Mouse (Mus musculus): ENCODE results near the gene Rnase4. TPM values are rescaled to one million over a fixed set of nuclear protein-coding genes. Genes with fewer than 3 reads are reported as not detected.
A peak's percentile ranks its signal among the peaks of the same experiment; 100 is the strongest.
"Not testable (repeated sequence)": the region's sequence is repeated elsewhere in the genome, so short reads cannot be mapped to it uniquely, and the experiment has no call there.

The Rnase4 gene
- polyA plus RNA-seq, 1 experiment from 2014 or later: 166 TPM

GRCm38 (mm10) chr14:51094096-51094875 is 3.4 kb downstream of the Rnase4 start:
- 77% methylated on average over 5 of the region's 5 CpGs for WGBS
- H3K27ac ChIP-seq (ENCODE audit: low read length): peak overlapping the region; percentile 38

GRCm38 (mm10) chr14:51094921-51095320 is 4.0 kb downstream of the Rnase4 start:
- no peaks in the 10 kb centered on the region for H3K27me3 ChIP-seq (ENCODE audit: control insufficient read depth, insufficient read depth, low read length)
- 70% methylated on average over 9 of the region's 9 CpGs for WGBS
- no peaks in the 10 kb centered on the region for H3K36me3 ChIP-seq (ENCODE audit: control insufficient read depth, insufficient read depth, low read length)
- ATAC-seq (ENCODE audit: insufficient read depth, low FRiP score): no peak
- H3K9me3 ChIP-seq (replicated peaks; ENCODE audit: control insufficient read depth, low read length): no peaks in the 10 kb centered on the region
- no peak overlapping the region for H3K27ac ChIP-seq (ENCODE audit: low read length)
- H3K4me3 ChIP-seq (replicated peaks; ENCODE audit: low read length): no peak overlapping the region
- H3K4me2 ChIP-seq (ENCODE audit: low read depth, low read length): no peak overlapping the region
- no peak overlapping the region for H3K9ac ChIP-seq (ENCODE audit: low read length)
- peaks cover 19% of the 10 kb centered on the region for H3K4me1 ChIP-seq (ENCODE audit: control insufficient read depth, insufficient read depth, low read length)

More at GRCm38 (mm10) chr14:51094096-51094875, 3.4 kb downstream of the Rnase4 start:
- Histone ChIP-seq H3K4me3 (replicated peaks; ENCODE audit: low read length) (no peak overlapping the region), H3K4me1 (ENCODE audit: control insufficient read depth, insufficient read depth, low read length) (peaks cover 19% of the 10 kb centered on the region), H3K36me3 (ENCODE audit: control insufficient read depth, insufficient read depth, low read length) (no peaks in the 10 kb centered on the region), H3K9me3 (replicated peaks; ENCODE audit: control insufficient read depth, low read length) (no peaks in the 10 kb centered on the region), H3K4me2 (ENCODE audit: low read depth, low read length) (no peak overlapping the region), H3K9ac (ENCODE audit: low read length) (no peak overlapping the region), H3K27me3 (ENCODE audit: control insufficient read depth, insufficient read depth, low read length) (no peaks in the 10 kb centered on the region)
- ATAC-seq (ENCODE audit: insufficient read depth, low FRiP score): no peak

GRCm38 (mm10) chr14:51095736-51096524 is 5.1 kb downstream of the Rnase4 start:
- 27% methylated on average over 9 of the region's 9 CpGs for WGBS
- peak; percentile 88 for ATAC-seq (ENCODE audit: insufficient read depth, low FRiP score)
- peak overlapping the region; percentile 27; the same call in 1 of the 2 replicates for H3K4me2 ChIP-seq (ENCODE audit: low read depth, low read length)

GRCm38 (mm10) chr14:51098300-51098699 is 7.4 kb downstream of the Rnase4 start:
- H3K4me2 ChIP-seq (ENCODE audit: low read depth, low read length); H3K27me3 ChIP-seq (ENCODE audit: control insufficient read depth, insufficient read depth, low read length); H3K27ac ChIP-seq (ENCODE audit: low read length); H3K4me3 ChIP-seq (replicated peaks; ENCODE audit: low read length); H3K9ac ChIP-seq (ENCODE audit: low read length); H3K36me3 ChIP-seq (ENCODE audit: control insufficient read depth, insufficient read depth, low read length); H3K9me3 ChIP-seq (replicated peaks; ENCODE audit: control insufficient read depth, low read length): not testable (repeated sequence)
- 34% methylated on average over 1 of the region's 1 CpGs for WGBS
- H3K4me1 ChIP-seq (ENCODE audit: control insufficient read depth, insufficient read depth, low read length): peaks cover 10% of the 10 kb centered on the region
- peak; percentile 22; the same call in 1 of the 2 replicates for ATAC-seq (ENCODE audit: insufficient read depth, low FRiP score)

More at GRCm38 (mm10) chr14:51095736-51096524, 5.1 kb downstream of the Rnase4 start:
- Histone ChIP-seq H3K4me3 (replicated peaks; ENCODE audit: low read length) (peak overlapping the region; percentile 11; the same call in 1 of the 2 replicates), H3K4me1 (ENCODE audit: control insufficient read depth, insufficient read depth, low read length) (peaks cover 19% of the 10 kb centered on the region), H3K36me3 (ENCODE audit: control insufficient read depth, insufficient read depth, low read length) (no peaks in the 10 kb centered on the region), H3K9me3 (replicated peaks; ENCODE audit: control insufficient read depth, low read length) (no peaks in the 10 kb centered on the region), H3K9ac (ENCODE audit: low read length) (0 out of 2 replicates have a peak overlapping the region, but pooled peaks have one; percentile 21), H3K27ac (ENCODE audit: low read length) (peak overlapping the region; percentile 64), H3K27me3 (ENCODE audit: control insufficient read depth, insufficient read depth, low read length) (no peaks in the 10 kb centered on the region)

GRCm38 (mm10) chr14:51098921-51099320 is 8.0 kb downstream of the Rnase4 start:
- H3K9me3 ChIP-seq (replicated peaks; ENCODE audit: control insufficient read depth, low read length): no peaks in the 10 kb centered on the region
- H3K9ac ChIP-seq (ENCODE audit: low read length): no peak overlapping the region
- H3K27ac ChIP-seq (ENCODE audit: low read length): no peak overlapping the region
- no peak for ATAC-seq (ENCODE audit: insufficient read depth, low FRiP score)
- H3K4me1 ChIP-seq (ENCODE audit: control insufficient read depth, insufficient read depth, low read length): peaks cover 6% of the 10 kb centered on the region
- 92% methylated on average over 11 of the region's 11 CpGs for WGBS
- no peak overlapping the region for H3K4me2 ChIP-seq (ENCODE audit: low read depth, low read length)
- H3K36me3 ChIP-seq (ENCODE audit: control insufficient read depth, insufficient read depth, low read length): no peaks in the 10 kb centered on the region
- no peak overlapping the region for H3K4me3 ChIP-seq (replicated peaks; ENCODE audit: low read length)
- H3K27me3 ChIP-seq (ENCODE audit: control insufficient read depth, insufficient read depth, low read length): no peaks in the 10 kb centered on the region

- H3K36me3 ChIP-seq (ENCODE audit: control insufficient read depth, insufficient read depth, low read length): peaks cover 11% of the 10 kb centered on the region; the same call in 1 of the 2 replicates
- no peak overlapping the region for H3K9ac ChIP-seq (ENCODE audit: low read length)
- H3K4me3 ChIP-seq (replicated peaks; ENCODE audit: low read length): no peak overlapping the region
- no peak overlapping the region for H3K4me2 ChIP-seq (ENCODE audit: low read depth, low read length)
- no peaks in the 10 kb centered on the region for H3K4me1 ChIP-seq (ENCODE audit: control insufficient read depth, insufficient read depth, low read length)
- no peak overlapping the region for H3K27ac ChIP-seq (ENCODE audit: low read length)
- H3K9me3 ChIP-seq (replicated peaks; ENCODE audit: control insufficient read depth, low read length): no peaks in the 10 kb centered on the region
- H3K27me3 ChIP-seq (ENCODE audit: control insufficient read depth, insufficient read depth, low read length): no peaks in the 10 kb centered on the region
- ATAC-seq (ENCODE audit: insufficient read depth, low FRiP score): no peak
- 62% methylated on average over 9 of the region's 9 CpGs for WGBS
Observed at GRCm38 (mm10) chr14:51101284-51101683, 10.4 kb downstream of the Rnase4 start.

- H3K27me3 ChIP-seq (ENCODE audit: control insufficient read depth, insufficient read depth, low read length): no peaks in the 10 kb centered on the region
- H3K9me3 ChIP-seq (replicated peaks; ENCODE audit: control insufficient read depth, low read length): no peaks in the 10 kb centered on the region
- no peak overlapping the region for H3K9ac ChIP-seq (ENCODE audit: low read length)
- H3K4me2 ChIP-seq (ENCODE audit: low read depth, low read length): no peak overlapping the region
- H3K4me1 ChIP-seq (ENCODE audit: control insufficient read depth, insufficient read depth, low read length): no peaks in the 10 kb centered on the region
- H3K4me3 ChIP-seq (replicated peaks; ENCODE audit: low read length): no peak overlapping the region
- H3K36me3 ChIP-seq (ENCODE audit: control insufficient read depth, insufficient read depth, low read length): peaks cover 11% of the 10 kb centered on the region; the same call in 1 of the 2 replicates
- H3K27ac ChIP-seq (ENCODE audit: low read length): no peak overlapping the region
- whole genome bisulfite sequencing: 56% methylated on average over 3 of the region's 3 CpGs
- ATAC-seq (ENCODE audit: insufficient read depth, low FRiP score): no peak
Observed at GRCm38 (mm10) chr14:51103217-51103616, 12.3 kb downstream of the Rnase4 start.

GRCm38 (mm10) chr14:51104366-51104765 is 13.5 kb downstream of the Rnase4 start:
- Histone ChIP-seq H3K4me1 (ENCODE audit: control insufficient read depth, insufficient read depth, low read length) (no peaks in the 10 kb centered on the region), H3K27ac (ENCODE audit: low read length) (no peak overlapping the region)
- 69% methylated on average over 2 of the region's 2 CpGs for WGBS

GRCm38 (mm10) chr14:51106449-51106967 is 15.6 kb downstream of the Rnase4 start:
- H3K9me3 ChIP-seq (replicated peaks; ENCODE audit: control insufficient read depth, low read length): peaks cover 5% of the 10 kb centered on the region; the same call in 1 of the 2 replicates
- no peak overlapping the region for H3K27ac ChIP-seq (ENCODE audit: low read length)
- no peak overlapping the region for H3K4me3 ChIP-seq (replicated peaks; ENCODE audit: low read length)
- no peak overlapping the region for H3K4me2 ChIP-seq (ENCODE audit: low read depth, low read length)
- H3K9ac ChIP-seq (ENCODE audit: low read length): no peak overlapping the region
- H3K36me3 ChIP-seq (ENCODE audit: control insufficient read depth, insufficient read depth, low read length): peaks cover 11% of the 10 kb centered on the region; the same call in 1 of the 2 replicates
- H3K4me1 ChIP-seq (ENCODE audit: control insufficient read depth, insufficient read depth, low read length): no peaks in the 10 kb centered on the region
- H3K27me3 ChIP-seq (ENCODE audit: control insufficient read depth, insufficient read depth, low read length): no peaks in the 10 kb centered on the region
- ATAC-seq (ENCODE audit: insufficient read depth, low FRiP score): no peak

More at GRCm38 (mm10) chr14:51104366-51104765, 13.5 kb downstream of the Rnase4 start:
- H3K4me3 ChIP-seq (replicated peaks; ENCODE audit: low read length): no peak overlapping the region
- peaks cover 11% of the 10 kb centered on the region; the same call in 1 of the 2 replicates for H3K36me3 ChIP-seq (ENCODE audit: control insufficient read depth, insufficient read depth, low read length)
- no peak for ATAC-seq (ENCODE audit: insufficient read depth, low FRiP score)
- no peaks in the 10 kb centered on the region for H3K9me3 ChIP-seq (replicated peaks; ENCODE audit: control insufficient read depth, low read length)
- H3K27me3 ChIP-seq (ENCODE audit: control insufficient read depth, insufficient read depth, low read length): no peaks in the 10 kb centered on the region
- H3K4me2 ChIP-seq (ENCODE audit: low read depth, low read length): no peak overlapping the region
- no peak overlapping the region for H3K9ac ChIP-seq (ENCODE audit: low read length)
